Mouse (Mus musculus): ENCODE measurements at regions not wholly inside any gene's neighbourhood (a gene's known extent, or its start where the extent isn't known, plus 50 kb on each side); places are given as distances from the start of the nearest gene placed in this dataset.
"Not testable (repeated sequence)": the region's sequence is repeated elsewhere in the genome, so short reads cannot be mapped to it uniquely, and the experiment has no call there.

DNA sequence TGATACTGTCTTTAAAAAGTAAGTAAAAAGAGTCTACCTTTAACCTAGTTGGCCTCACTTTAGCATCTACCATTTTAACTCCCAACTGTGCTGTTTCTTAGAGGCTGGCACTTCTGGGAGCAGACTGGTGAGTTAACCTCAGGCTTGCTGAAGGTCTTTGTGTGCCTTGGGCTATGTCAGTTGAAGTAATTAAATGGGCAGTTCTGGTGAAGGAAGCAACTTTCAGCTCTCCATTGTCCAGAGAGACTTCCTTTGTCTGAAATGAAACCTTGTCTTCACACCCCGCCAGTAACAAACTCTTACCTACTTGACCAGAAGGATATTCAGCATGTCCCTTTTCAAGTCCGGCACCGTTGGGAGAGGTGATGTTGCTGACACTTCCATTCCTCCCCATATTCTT is 55.5 kb downstream of the Zfp281 start:
- no peak for DNase-seq

DNA sequence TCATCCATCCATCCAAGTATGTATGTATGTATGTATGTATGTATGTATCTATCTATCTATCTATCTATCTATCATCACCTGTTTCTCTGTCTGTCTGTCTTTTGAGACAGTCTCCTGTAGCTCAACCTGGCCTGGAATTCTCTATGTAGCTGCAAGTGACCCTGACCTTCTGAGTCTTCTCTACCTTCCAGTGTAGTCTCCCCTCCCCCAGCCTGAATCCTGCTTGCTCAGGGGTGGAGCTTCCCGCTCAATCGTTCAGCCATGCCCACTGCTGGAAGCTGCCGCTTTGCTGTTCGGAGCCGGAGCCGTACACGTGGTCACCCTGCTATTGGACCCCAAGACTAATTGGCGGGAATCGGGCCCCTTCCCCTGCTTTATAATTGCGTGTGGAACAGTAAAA is 57.6 kb downstream of the Zfp281 start:
- DNase-seq = not testable (repeated sequence)

DNA sequence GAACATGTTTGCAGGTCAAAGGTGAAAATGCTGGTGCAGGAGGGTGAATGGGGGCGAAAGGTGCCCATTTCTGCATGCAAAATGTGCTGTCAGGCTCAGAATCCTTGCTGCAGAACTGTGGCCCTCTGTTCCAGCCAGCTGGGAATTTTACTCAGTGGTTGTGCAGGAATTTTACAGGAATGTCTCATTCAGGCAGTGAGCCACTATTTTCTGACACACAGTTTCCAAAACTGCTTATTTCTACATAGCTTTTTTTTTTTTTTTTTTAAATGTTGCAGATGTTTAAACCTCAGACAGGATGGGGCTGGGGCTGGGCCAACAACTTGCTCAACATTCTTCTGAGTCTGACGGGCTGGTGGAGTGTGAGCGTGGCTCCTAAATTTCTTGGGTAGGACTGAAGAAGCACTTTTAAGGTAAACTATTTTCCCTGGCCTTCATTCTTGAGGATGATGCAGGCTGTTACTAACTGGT is 58.4 kb downstream of the Zfp281 start:
- DNase-seq = no peak

DNA sequence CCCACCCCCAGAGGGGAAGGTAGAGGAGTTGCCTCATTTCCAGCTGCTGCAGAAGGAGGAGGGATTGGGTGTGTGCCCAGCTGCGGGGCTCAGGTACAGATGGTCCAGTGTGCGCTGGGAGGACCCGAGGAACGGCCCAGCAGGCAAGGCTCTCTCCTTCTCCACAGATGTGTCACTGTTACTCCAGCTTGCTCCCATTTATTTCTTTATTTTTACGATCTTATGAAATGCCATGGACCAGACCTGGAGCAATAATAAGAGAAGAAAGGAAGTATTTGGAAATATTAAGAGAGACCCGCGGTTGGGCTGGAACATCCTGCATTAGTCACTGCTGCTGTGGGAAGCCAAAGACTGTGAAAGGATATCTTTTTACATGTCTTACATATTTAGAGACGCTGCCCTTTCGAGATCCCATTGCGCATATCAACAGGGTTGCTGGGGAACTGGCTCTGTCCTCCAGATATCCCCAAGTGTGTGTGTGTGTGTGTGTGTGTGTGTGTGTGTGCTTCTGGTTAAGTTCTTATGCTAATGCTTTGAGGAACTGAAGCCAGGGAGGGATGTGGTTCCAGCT is 58.9 kb downstream of the Zfp281 start:
- DNase-seq = no peak

DNA sequence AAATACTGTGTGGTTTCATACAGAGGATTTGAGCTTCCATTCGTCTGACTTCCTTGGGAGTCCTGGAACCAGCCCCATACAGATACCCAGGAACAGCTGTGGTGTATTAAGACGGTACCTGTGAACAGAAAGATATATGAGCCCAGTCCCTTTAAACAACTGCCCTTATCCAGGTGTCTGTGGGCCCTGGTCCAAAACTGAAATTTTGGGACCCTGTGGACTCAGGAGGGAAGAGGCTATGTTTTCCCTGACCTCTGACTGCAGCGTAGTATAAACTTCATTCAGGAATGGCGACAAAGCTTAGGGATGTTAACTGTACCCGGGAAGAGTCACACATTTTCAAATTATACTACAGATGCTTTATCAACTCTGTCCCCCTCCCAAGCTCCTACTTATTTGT is 59.8 kb downstream of the Zfp281 start:
- DNase-seq = no peak

DNA sequence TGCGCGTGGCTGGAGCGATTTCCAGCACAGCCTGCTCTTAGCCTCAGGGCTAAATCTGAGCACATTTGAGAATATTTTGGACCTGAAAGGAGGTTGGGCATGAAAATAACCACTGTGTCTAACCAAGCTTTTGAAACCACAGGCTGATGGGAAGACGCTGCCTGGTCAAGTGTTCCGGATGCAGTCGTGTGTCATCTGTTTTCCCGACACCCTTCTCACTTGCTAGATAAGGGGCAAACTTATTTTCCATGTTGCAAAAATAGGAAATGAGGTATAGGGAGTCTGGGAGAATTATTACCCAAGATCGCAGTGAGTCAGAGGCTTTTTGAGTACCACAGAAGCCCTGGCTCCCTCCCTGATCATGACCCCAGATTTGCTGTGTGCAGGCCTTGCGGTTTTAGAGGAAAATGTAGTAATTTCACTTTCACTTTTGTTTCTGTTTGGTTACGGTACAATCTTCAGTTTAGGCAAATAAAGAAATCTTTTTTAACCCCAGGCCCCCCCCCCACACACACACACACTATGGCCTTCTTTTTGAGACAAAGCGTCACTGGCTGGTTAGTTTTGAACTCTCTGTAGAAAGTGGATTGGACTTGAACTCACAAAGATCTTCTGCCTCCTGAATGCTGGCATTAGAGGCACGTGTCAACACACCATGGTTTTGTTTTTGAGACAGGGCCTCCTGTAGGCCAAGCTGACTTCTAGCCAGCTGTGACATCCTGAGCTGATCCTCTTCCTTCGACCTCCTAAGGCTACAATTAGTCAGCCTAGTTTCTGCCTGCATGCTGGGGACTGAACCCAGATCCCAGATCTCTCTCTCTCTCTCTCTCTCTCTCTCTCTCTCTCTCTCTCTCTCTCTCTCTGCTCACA is 60.7 kb downstream of the Zfp281 start:
- DNase-seq = no peak

DNA sequence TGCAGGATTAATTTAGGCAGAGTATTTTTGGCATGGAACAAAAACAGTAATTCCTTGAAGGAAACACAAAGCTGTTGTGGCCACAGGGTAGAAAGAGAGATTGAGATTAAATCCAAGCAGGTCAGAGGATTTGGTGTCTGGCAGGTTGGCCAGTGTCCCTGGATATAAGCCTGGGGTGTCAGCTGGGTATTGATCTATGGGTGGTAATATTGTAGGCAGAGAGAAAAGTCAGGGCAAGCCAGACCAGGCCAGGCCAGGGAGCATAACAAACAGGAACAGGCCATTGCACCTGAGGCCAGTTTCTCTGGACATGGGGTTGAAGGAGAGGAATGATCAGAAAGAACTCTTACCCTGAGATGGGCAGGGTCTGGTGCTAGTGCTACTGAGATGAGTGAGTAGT is 61.8 kb downstream of the Zfp281 start:
- no peak for DNase-seq

DNA sequence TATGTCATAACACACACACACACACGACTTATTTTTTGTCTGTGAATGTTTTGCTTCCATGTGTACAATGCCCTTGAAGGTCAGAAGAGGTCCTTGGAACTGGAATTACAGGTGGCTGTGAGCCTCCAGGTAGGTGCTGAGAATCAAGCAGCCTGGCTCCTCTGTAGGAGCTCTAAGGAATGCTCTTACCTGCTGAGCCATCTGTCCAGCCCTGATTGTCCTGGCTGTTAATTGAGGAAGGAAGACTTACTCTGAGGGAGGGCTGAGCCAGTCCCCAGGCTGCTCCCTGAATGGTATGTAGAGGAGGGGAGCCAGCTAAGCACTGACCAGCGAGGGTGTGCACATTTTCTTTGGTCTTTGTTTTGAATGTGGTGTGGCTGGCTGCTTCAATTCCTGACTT is 65.4 kb downstream of the Zfp281 start:
- no peak for DNase-seq

DNA sequence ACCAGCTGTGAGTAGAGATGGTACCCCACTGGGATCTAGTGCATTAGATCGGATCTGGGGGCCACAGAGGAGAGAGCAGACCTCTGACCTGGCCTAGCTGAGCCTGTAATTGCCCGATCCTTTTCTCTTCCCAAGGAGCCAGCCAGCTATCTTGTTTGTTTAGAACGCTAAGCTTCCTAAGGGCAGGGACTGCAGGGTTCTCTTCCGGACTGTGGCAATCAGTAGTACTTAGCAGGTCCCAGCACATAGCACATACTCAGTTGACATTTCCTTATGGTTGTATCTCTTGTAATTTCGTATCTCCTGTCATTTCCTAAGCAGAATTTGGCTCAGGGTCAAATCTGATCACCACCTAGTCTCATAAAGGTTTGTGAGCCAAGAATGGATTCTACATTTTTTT is 68.7 kb downstream of the Zfp281 start:
- DNase-seq = no peak

DNA sequence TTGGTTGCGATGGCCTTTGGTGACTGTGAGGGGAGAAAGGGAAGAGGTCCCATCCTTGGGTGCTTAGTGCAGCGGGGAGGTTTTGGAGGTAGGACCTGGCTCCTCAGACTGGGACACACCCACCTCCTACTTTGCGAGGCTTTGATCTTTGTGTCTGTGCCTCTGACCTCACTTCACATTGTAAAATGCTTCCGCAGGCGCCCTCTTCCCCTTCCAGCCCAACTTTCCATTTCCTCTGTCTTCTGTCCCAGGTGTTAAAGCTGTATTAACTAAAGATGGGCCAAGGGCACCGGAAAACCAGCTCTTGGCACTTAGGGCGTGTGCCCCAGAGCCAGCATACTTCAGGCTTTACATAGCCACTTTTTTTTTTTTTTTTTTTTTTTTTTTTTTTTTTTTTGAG is 70.3 kb downstream of the Zfp281 start:
- DNase-seq = no peak

DNA sequence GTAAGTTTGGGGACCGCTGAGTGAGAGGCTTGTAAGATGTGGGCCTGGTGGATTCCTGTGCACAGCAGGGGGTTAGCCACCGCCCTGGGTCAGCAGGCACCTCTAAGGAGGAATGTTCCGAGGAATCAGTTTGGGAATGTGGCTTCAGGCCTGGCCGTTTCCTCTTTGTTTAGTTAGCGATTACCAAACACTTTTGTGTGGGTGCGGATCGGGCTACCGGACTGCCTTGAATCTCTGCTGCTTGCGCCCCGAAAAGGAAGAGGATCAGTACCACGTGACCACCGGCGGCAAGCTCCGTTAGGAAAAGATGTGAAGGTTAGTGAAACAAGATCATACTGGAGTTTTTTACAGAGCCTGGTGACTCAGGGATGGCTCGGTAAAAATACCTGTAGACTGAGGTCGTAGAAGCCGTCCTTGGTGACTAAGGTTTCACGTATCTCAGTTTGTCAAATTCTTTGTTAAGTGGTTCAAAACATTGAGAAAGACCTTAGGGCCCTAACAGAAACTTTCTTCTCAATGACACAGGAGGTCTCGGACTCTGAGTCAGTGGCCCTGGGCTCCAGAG is 71.5 kb downstream of the Zfp281 start:
- no peak for DNase-seq

DNA sequence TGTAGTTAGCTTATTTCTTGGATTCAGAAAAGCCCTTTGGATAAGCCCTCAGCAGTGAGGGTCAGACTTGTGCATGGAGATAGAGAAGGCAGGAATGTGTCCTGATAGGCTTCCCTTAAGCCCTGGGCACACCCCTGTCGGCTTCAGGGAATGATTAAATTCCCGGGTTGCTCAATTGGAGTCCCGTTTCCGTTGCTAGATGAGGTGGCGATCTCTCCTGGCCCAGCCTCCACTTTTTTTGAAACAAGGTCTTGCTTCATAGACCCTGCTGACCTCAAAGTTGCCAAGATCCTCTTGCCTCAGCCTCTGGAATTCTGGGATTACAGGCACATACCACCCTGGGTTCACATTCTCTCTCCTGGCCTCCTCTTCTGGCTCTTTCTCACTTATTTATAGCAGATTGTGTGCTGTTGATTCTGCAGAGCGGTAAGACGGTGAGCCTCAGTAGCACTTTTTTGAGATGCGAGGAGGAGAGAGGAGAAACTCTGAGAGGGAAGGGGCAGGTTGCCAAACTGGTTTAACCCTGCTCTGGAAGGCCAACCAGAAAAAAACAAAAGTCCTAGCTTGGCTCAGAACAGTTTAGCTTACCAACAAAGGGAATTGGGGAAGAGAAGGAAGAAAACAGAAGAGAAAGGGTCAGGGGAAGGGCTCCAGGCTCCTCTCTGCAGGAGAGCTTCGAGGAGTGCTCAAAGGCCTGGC is 73.9 kb downstream of the Zfp281 start:
- DNase-seq = no peak

DNA sequence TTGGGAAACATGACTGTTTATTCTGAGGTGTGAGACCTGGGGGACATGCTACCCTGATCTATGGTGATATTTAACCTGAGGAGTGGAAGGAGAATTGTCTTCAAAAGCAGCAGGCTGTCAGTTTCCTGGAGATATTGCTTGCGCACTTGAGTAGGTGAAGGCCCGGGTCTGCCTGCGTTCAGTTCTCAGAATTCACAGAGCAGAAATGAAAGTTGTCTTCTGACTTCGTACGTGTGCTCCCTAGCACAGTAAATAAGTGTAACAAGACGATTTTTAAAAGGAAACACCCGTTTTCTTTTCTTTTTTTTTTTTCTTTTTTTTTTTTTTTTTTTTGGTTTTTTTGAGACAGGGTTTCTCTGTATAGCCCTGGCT is 74.4 kb downstream of the Zfp281 start:
- DNase-seq = no peak

DNA sequence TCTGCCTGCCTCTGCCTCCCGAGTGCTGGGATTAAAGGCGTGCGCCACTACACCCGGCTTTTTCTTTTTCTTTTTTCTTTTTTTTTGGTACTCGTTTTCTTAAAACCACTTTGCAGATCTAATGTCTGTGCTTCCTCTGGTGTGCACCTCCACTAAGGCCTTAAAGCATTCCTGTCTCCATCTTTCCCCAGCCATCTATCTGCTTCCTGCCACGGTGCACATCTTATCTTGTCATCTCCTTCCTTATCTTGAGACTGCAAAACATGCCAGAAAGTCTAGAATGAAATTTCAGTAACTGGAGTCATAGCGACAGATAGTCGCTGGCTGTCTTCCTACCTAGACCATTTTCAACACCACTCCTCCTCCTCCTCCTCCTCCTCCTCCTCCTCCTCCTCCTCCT is 74.9 kb downstream of the Zfp281 start:
- no peak for DNase-seq

DNA sequence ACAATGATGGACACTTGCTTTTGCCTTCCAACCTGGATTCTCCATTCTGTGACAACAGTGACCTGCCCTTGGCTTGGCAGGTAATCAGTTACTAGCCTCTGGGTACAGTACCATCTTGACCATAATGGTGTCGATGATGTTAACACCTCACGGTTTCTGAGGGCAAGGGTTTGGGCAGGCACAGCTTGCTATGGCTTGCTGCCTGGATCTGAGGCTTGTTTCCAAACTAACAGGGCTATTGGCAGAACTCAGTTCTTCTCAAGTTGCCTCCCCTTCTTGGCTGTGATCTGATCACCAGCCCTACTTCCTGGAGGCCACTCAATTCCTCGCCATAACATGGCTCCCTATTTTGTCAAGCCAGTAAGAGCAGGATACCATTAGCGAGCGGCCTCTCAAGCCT is 79.4 kb downstream of the Zfp281 start:
- DNase-seq = no peak

DNA sequence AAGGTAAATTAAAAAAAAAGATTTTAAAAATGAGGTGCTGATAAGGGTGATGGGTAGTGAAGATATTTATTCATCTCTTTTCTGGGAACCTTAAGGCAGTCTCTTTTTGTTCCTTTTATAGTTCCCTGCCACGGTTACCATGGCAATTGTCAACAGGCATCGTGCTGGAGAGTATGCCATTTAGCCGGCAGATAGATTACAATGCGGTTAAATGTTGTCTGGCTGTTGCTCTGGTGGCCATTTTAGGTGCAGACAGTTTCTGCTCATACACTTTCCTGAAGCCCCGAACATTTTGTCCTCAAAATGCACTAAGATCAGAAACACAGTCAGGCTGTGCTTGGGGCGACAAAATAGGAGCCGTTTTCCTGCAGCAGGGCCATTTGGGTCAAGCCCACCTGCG is 81.8 kb downstream of the Zfp281 start:
- no peak for DNase-seq

DNA sequence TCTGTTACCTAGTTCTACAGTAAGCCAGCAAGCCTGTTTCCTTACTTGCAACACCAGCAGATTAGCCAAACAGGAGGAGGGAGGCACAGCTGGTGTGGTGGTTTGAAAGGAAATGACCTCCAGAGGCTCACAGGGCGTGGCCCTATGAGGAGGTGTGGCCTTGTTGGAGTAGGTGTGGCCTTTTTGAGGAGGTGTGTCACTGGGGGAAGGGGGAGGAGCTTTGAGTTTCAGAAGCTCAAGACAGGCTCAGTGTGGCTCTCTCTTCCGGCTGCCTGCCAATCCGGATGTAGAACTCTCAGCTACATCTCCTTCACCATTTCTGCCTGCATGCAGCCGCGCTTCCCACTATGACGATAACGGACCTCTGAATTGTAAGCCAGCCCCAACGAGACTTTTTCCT is 82.7 kb downstream of the Zfp281 start:
- DNase-seq = no peak

DNA sequence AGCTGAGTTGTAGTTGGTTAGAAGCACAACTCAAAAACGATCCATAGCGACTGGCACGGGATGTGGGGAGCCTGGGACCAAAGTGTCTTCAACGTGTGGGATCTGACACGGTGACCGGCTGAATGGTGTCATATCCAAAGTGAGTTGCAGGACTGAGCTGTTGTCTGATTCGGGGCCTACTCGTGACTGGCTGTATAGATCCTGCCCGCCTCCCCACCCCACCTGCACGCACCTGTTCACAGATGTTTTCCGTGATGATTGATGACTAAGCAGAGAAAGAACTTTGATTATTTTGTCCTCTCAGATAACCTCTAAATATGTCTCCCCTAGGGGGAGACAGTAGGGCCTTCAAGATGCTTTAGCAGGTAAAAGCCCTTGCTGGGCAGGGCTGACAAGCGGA is 83.2 kb downstream of the Zfp281 start:
- DNase-seq = no peak

DNA sequence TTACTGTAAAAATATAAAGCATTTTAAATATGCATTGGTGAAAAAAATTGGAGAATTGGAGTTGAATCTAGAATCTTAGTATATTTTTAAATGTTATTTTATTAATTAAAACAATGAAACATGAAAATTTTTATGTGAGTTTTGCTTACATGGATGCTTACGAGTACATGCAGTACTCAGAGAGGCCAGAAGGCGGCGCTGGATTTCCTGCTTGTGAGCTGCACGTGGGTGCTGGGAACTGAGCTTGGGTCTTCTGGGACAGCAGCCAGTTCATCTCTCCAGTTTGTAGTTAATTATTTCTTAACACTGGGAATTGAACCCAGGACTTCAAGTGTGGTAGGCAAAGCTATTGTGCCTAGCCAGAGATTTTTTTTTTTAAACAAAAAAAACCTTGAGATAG is 85.5 kb downstream of the Zfp281 start:
- no peak for DNase-seq

DNA sequence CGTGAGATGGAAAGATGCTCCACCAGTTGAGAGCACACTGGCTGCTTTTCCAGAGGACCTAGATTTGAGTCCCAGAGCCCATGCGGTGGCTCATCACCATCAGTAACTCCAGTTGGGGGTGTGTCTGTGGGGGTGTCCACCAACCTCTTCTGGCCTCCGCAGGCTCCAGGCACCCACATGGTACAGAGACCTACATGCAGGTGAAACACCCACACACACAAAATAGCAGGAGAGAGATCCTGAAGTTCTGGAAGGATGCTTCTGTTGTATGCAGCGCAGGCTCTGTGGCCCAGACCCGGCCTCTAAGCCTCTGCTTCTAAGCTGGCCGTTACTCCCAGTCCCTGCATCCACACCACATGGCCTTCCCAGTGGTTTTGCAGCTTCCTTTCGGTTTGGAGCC is 86.5 kb downstream of the Zfp281 start:
- DNase-seq = no peak

DNA sequence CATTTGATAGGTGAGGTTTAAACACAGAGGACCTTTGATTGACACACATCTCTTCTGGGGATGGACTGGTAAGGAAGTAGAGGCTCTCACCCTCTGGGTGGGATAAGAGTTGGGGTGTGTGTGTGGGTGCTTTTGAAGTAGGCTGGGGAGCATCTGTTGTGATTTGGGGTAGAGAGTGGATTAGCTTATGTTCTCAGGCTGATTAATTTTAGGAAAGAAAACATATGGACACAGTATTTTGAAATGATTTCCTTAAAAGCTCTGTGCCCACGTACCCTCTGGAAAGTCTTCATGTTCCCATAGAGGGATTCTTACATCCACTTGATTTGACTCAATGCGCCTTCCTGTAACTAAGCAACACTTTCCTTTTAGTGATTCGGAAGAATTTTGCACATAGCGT is 89.4 kb downstream of the Zfp281 start:
- DNase-seq = no peak

DNA sequence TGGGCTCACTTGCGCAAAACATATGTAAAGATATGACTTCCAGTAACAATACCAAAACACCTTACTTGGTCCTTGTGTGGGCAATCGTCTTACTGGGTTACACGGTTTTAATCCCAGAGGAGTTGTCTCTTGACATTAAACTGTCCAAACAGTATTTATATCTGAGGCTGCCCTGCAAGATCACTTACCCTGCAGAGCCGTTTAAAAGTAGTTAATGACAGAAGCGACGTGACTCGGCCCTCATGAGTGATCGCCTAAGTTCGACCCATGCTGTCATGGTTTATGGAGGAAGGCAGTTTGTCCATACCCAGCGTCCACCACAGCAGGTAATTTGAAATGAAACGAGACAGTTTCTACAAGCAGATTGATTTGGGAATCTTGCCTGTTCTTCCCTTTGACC is 90.3 kb downstream of the Zfp281 start:
- no peak for DNase-seq

DNA sequence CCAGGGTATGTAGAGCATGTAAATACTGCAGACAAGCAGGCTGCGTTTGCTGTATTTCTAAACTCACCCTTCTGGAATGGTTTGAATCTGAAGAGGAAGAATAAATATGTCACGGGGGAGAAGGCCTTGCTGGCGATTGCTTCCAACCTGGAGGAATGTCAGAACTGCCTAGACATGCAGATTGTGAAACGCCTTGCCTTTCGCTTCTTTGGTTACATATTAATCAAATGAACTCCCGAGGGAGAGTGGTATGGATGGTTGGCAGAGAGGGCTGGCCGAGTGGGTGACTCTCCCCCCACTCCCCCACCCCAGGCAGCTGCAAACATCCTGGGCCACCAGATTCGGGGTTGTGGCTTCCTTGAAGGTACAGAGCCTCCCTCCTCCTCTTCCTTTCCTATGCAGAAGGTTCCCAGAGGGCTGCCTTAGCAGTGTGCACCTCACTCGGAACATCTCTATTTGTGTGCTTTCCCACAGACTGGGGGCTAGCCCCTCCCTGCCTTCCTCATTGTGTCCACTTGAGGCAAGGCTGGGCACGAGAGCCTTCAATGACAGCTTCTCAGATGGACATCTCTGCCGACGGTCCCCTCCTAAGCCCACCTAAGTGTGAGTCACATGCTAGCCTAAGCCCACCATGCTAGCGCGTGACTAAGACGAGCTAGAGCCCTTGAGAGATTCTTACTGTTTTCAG is 93.3 kb downstream of the Zfp281 start:
- no peak for DNase-seq

Measured in cerebellum, adult 8-10 months (tissue).